Comparison of ENCODE assay signal across 19 mouse cellular contexts in the genomic region with DNA sequence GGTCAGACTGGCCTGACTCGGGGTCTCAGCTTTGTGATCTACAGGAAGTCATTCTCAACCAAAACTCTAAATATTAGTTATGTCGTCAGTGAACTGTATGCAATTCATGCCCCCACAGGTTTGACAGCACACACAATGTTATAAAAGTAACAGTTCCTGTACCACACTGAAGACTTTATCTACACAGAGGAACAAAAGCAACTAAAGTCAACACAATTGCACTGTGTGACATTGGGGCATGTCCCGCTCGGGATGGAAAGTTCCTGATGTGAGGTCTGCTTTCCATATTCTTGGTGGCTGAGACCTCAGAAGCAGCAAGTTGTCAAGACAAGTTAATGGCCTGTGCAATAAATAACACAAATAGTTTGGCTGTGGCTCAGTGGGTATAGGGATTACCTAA.
DNase-seq lines count a peak whose midpoint lies in the region; ATAC-seq lines count a peak whose summit lies in the region.
"Had no signal": no experiment of that assay in that cellular context is flagged by ENCODE, and none has a peak within 500 bp of the region (broad histone marks: within the 10 kb centered on the region; RNA-seq: fewer than 3 reads in every experiment).

No protein-coding gene starts in this region.

- peak; percentile 48 for ATAC-seq in lung, embryonic 16.5 days (ENCODE audit: low read depth)
- no peak for ATAC-seq in limb, embryonic 12.5 days (ENCODE audit: insufficient number of reproducible peaks, insufficient read depth, low FRiP score, low TSS enrichment, low read depth)
- peak; percentile 72; the same call in 1 of the 2 replicates for ATAC-seq in stomach, embryonic 16.5 days (ENCODE audit: insufficient read depth, low FRiP score)
- ATAC-seq in forebrain, embryonic 14.5 days, result no peak
- no peak for ATAC-seq in neural tube, embryonic 15.5 days (ENCODE audit: low FRiP score)
- ATAC-seq: forebrain, embryonic 13.5 days; forebrain, embryonic 16.5 days had no signal

- H3K4me1 ChIP-seq in lung, embryonic 16.5 days (replicated peaks; ENCODE audit: control insufficient read depth, insufficient read depth, low read length), result peaks cover 3% of the 10 kb centered on the region
- H3K4me1 ChIP-seq in limb, embryonic 10.5 days, result peaks cover 47% of the 10 kb centered on the region
- peaks cover 37% of the 10 kb centered on the region for H3K4me1 ChIP-seq in limb, embryonic 12.5 days (replicated peaks)
- H3K4me1 ChIP-seq in stomach, embryonic 16.5 days (ENCODE audit: control insufficient read depth, insufficient read depth, low read length), result 0 out of 2 replicates have a peak, but pooled peaks cover 2% of the 10 kb centered on the region
- no peaks in the 10 kb centered on the region for H3K4me1 ChIP-seq in forebrain, embryonic 14.5 days (ENCODE audit: control insufficient read depth, insufficient read depth, low read length)
- 0 out of 2 replicates have a peak, but pooled peaks cover 3% of the 10 kb centered on the region for H3K4me1 ChIP-seq in neural tube, embryonic 15.5 days
- H3K4me1 ChIP-seq: forebrain, embryonic 13.5 days had no signal

- H3K9me3 ChIP-seq in lung, embryonic 16.5 days (ENCODE audit: control insufficient read depth, low read length), result no peaks in the 10 kb centered on the region
- H3K9me3 ChIP-seq in limb, embryonic 10.5 days (replicated peaks), result no peaks in the 10 kb centered on the region
- H3K9me3 ChIP-seq in limb, embryonic 12.5 days, result no peaks in the 10 kb centered on the region
- no peaks in the 10 kb centered on the region for H3K9me3 ChIP-seq in stomach, embryonic 16.5 days (replicated peaks; ENCODE audit: control insufficient read depth, low read length)
- no peaks in the 10 kb centered on the region for H3K9me3 ChIP-seq in forebrain, embryonic 14.5 days (replicated peaks; ENCODE audit: control insufficient read depth, low read length)
- H3K9me3 ChIP-seq in neural tube, embryonic 15.5 days (replicated peaks), result no peaks in the 10 kb centered on the region
- H3K9me3 ChIP-seq: embryonic facial prominence, embryonic 10.5 days; embryonic facial prominence, embryonic 12.5 days; forebrain, embryonic 13.5 days had no signal

- H3K4me3 ChIP-seq in lung, embryonic 16.5 days (ENCODE audit: low read length), result no peak overlapping the region
- no peak overlapping the region for H3K4me3 ChIP-seq in limb, embryonic 10.5 days
- no peak overlapping the region for H3K4me3 ChIP-seq in limb, embryonic 12.5 days (replicated peaks)
- H3K4me3 ChIP-seq in stomach, embryonic 16.5 days (replicated peaks; ENCODE audit: low read length), result no peak overlapping the region
- no peak overlapping the region for H3K4me3 ChIP-seq in forebrain, embryonic 14.5 days (ENCODE audit: low read depth, low read length)
- no peak overlapping the region for H3K4me3 ChIP-seq in neural tube, embryonic 15.5 days (replicated peaks)
- H3K4me3 ChIP-seq: embryonic facial prominence, embryonic 10.5 days; embryonic facial prominence, embryonic 12.5 days; forebrain, embryonic 13.5 days had no signal

- 44% methylated on average over 4 of the region's 4 CpGs for whole genome bisulfite sequencing in lung, embryonic 16.5 days
- WGBS in limb, embryonic 10.5 days, result 59% methylated on average over 4 of the region's 4 CpGs
- 58% methylated on average over 4 of the region's 4 CpGs for WGBS in limb, embryonic 12.5 days
- WGBS in stomach, embryonic 16.5 days, result 48% methylated on average over 4 of the region's 4 CpGs
- WGBS in forebrain, embryonic 14.5 days, result 86% methylated on average over 4 of the region's 4 CpGs
- WGBS in neural tube, embryonic 15.5 days, result 86% methylated on average over 4 of the region's 4 CpGs

- no peaks in the 10 kb centered on the region for H3K27me3 ChIP-seq in lung, embryonic 16.5 days (ENCODE audit: control insufficient read depth, insufficient read depth, low read depth, low read length)
- H3K27me3 ChIP-seq in limb, embryonic 10.5 days (ENCODE audit: low read depth, poor library complexity, severe bottlenecking), result no peaks in the 10 kb centered on the region
- H3K27me3 ChIP-seq in limb, embryonic 12.5 days, result peaks cover 4% of the 10 kb centered on the region
- no peaks in the 10 kb centered on the region for H3K27me3 ChIP-seq in stomach, embryonic 16.5 days (ENCODE audit: control insufficient read depth, insufficient read depth, low read length)
- no peaks in the 10 kb centered on the region for H3K27me3 ChIP-seq in forebrain, embryonic 14.5 days (replicated peaks; ENCODE audit: control insufficient read depth, insufficient read depth, low read length)
- no peaks in the 10 kb centered on the region for H3K27me3 ChIP-seq in neural tube, embryonic 15.5 days (replicated peaks)
- H3K27me3 ChIP-seq: embryonic facial prominence, embryonic 12.5 days; forebrain, embryonic 13.5 days had no signal

- H3K27ac ChIP-seq in lung, embryonic 16.5 days (ENCODE audit: low read length), result no peak overlapping the region
- peak overlapping the region; percentile 50 for H3K27ac ChIP-seq in limb, embryonic 10.5 days
- peak overlapping the region; percentile 41; the same call in 1 of the 2 replicates for H3K27ac ChIP-seq in limb, embryonic 12.5 days
- H3K27ac ChIP-seq in stomach, embryonic 16.5 days (ENCODE audit: low read length), result no peak overlapping the region
- no peak overlapping the region for H3K27ac ChIP-seq in forebrain, embryonic 14.5 days (ENCODE audit: low read depth, low read length)
- H3K27ac ChIP-seq in neural tube, embryonic 15.5 days (replicated peaks), result no peak overlapping the region
- H3K27ac ChIP-seq: embryonic facial prominence, embryonic 10.5 days; embryonic facial prominence, embryonic 12.5 days; forebrain, embryonic 13.5 days had no signal

- H3K36me3 ChIP-seq in lung, embryonic 16.5 days (ENCODE audit: control insufficient read depth, insufficient read depth, low read length), result no peaks in the 10 kb centered on the region
- no peaks in the 10 kb centered on the region for H3K36me3 ChIP-seq in limb, embryonic 10.5 days
- no peaks in the 10 kb centered on the region for H3K36me3 ChIP-seq in limb, embryonic 12.5 days
- H3K36me3 ChIP-seq in stomach, embryonic 16.5 days (ENCODE audit: control insufficient read depth, insufficient read depth, low read length), result no peaks in the 10 kb centered on the region
- no peaks in the 10 kb centered on the region for H3K36me3 ChIP-seq in forebrain, embryonic 14.5 days (ENCODE audit: control insufficient read depth, insufficient read depth, low read length)
- no peaks in the 10 kb centered on the region for H3K36me3 ChIP-seq in neural tube, embryonic 15.5 days
- H3K36me3 ChIP-seq: embryonic facial prominence, embryonic 10.5 days; embryonic facial prominence, embryonic 12.5 days had no signal

- no peak for DNase-seq in lung, postnatal 14 days
- no peak for DNase-seq in limb, embryonic 10.5 days (ENCODE audit: low spot score)
- DNase-seq in forebrain, embryonic 14.5 days (ENCODE audit: low spot score), result no peak
- DNase-seq: adrenal gland, adult 2 months; adrenal gland, postnatal 10 days; adrenal gland, postnatal 25 days; cerebellum, adult 11 months; cerebellum, adult 18-20 months; cerebellum, adult 9-10 months; cerebellum, postnatal 10 days; cerebellum, postnatal 25 days had no signal

- H3K4me2 ChIP-seq in lung, embryonic 16.5 days (ENCODE audit: low read depth, low read length), result no peak overlapping the region
- H3K4me2 ChIP-seq in limb, embryonic 12.5 days, result no peak overlapping the region
- H3K4me2 ChIP-seq in stomach, embryonic 16.5 days (ENCODE audit: low read depth, low read length), result no peak overlapping the region
- no peak overlapping the region for H3K4me2 ChIP-seq in forebrain, embryonic 14.5 days (ENCODE audit: low read length)
- no peak overlapping the region for H3K4me2 ChIP-seq in neural tube, embryonic 15.5 days
- H3K4me2 ChIP-seq: embryonic facial prominence, embryonic 12.5 days; forebrain, embryonic 13.5 days had no signal

- no peak overlapping the region for H3K9ac ChIP-seq in lung, embryonic 16.5 days (ENCODE audit: low read length)
- H3K9ac ChIP-seq in limb, embryonic 12.5 days (replicated peaks), result no peak overlapping the region
- H3K9ac ChIP-seq in stomach, embryonic 16.5 days (ENCODE audit: low read length), result no peak overlapping the region
- H3K9ac ChIP-seq in forebrain, embryonic 14.5 days (ENCODE audit: low read length), result no peak overlapping the region
- H3K9ac ChIP-seq in neural tube, embryonic 15.5 days (replicated peaks), result no peak overlapping the region
- H3K9ac ChIP-seq: embryonic facial prominence, embryonic 12.5 days; forebrain, embryonic 13.5 days had no signal

Comparison
In these comparisons a context has a peak if more than half of its experiments do, and no peak if none do; other contexts are left out.
1. ATAC-seq: peak in lung, embryonic 16.5 days (single experiment) and stomach, embryonic 16.5 days (single experiment); none in limb, embryonic 12.5 days (single experiment), forebrain, embryonic 14.5 days (single experiment) and neural tube, embryonic 15.5 days (single experiment).
2. H3K27ac ChIP-seq: peak in limb, embryonic 10.5 days (single experiment) and limb, embryonic 12.5 days (single experiment); none in lung, embryonic 16.5 days (single experiment), stomach, embryonic 16.5 days (single experiment), forebrain, embryonic 14.5 days (single experiment) and neural tube, embryonic 15.5 days (single experiment).